Mouse (Mus musculus) layer of hippocampus, postnatal 14 days (tissue): ENCODE measurements at regions not wholly inside any gene's neighbourhood (a gene's known extent, or its start where the extent isn't known, plus 50 kb on each side); places are given as distances from the start of the nearest gene placed in this dataset.

ENCODE experiments used
- DNase-seq, 2 experiments: peaks; one replicate each; pipeline ENCODE4 v3.0.0; 2021 to 2022; ENCODE audit warnings: low spot score in 2 of 2, mixed read lengths in 1 of 2

DNA sequence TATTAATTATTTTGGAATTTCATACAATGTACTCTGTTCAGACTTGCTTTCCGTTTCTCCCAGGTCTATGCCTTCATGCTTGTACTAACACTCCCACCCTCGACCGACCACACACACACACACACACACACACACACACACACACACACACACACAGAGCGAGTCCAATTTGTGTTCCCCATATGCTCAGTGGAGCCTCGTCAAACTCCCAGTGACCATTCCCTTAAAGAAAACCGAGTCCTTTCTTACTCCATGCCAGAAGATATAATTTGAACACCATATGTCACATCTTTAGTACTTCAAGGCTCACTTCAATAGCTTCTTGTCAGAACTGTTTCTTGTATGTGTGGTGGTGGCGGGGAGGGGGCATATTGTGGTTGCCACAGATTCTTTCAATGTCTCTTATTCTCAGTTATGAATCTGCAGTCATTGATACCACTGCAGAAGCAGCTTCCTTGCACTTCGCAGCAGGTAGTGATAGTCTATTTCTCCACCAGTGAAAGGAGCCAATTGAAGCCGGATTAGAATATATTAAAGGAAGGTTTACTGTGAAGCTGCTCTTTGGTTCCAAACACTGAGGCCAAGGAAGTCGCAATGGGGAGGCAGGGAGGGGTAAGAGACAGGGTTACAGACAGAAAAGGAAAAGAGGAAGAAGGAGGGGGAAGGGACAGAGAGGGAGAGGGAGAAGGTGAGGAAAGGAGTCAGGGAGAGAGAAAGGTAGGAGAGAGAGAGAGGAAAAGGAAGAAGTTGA is 672.3 kb downstream of the Vgll3 start:
- no peak for DNase-seq

GRCm38 (mm10) chr16:66495532-66495931 is 680.5 kb downstream of the Vgll3 start:
- peak in 1 of 2 experiments; percentile 40 for DNase-seq
